Mouse (Mus musculus) limb, embryonic 14.5 days (tissue): ENCODE measurements around the gene Tchp. TPM values are rescaled to one million over a fixed set of nuclear protein-coding genes. Genes with fewer than 3 reads are reported as not detected.

Source experiments
- ATAC-seq: fragments of 200-750 bp; cut with Nextera tagmentation; 2 replicates; pipeline ENCODE4 v1.8.0; 2017; ENCODE audit warnings: low read depth, moderate number of reproducible peaks, moderate TSS enrichment; ENCODE audit not compliant: low FRiP score
- DNase-seq: peaks from one replicate; pipeline ENCODE4 v3.0.0-alpha.2; 2015; ENCODE audit warnings: low spot score
- H3K27ac ChIP-seq: fragments of 300-500 bp; sonication (generic); replicated peaks from 2 replicates; pipeline ENCODE4 v1.5.1; 2014; ENCODE audit warnings: low read depth, mild to moderate bottlenecking, low read length, moderate library complexity, mixed read lengths
- H3K27me3 ChIP-seq: fragments of 300-500 bp; sonication (generic); 2 replicates; pipeline ENCODE4 v1.6.1; 2014; ENCODE audit warnings: low read length, mixed read lengths; ENCODE audit not compliant: control insufficient read depth, insufficient read depth
- H3K36me3 ChIP-seq: fragments of 300-500 bp; sonication (generic); 2 replicates; pipeline ENCODE4 v1.6.1; 2014; ENCODE audit warnings: mild to moderate bottlenecking, low read length, moderate library complexity, mixed read lengths; ENCODE audit not compliant: control insufficient read depth, insufficient read depth
- H3K4me1 ChIP-seq: fragments of 300-500 bp; sonication (generic); 2 replicates; pipeline ENCODE4 v1.6.1; 2014; ENCODE audit warnings: antibody characterized with exemption, low read length, mixed read lengths; ENCODE audit not compliant: control insufficient read depth, insufficient read depth
- H3K4me2 ChIP-seq: fragments of 300-500 bp; sonication (generic); replicated peaks from 2 replicates; pipeline ENCODE4 v1.6.1; 2014; ENCODE audit warnings: low read depth, mild to moderate bottlenecking, low read length, moderate library complexity; ENCODE audit not compliant: severe bottlenecking
- H3K4me3 ChIP-seq: fragments of 300-500 bp; sonication (generic); replicated peaks from 2 replicates; pipeline ENCODE4 v1.5.1; 2014; ENCODE audit warnings: low read length
- H3K9ac ChIP-seq: fragments of 300-500 bp; sonication (generic); 2 replicates; pipeline ENCODE4 v1.6.1; 2014; ENCODE audit warnings: mild to moderate bottlenecking, low read depth, low read length, moderate library complexity; ENCODE audit not compliant: severe bottlenecking
- H3K9me3 ChIP-seq: fragments of 300-500 bp; sonication (generic); 2 replicates; pipeline ENCODE4 v1.6.1; 2016; ENCODE audit warnings: low read length; ENCODE audit not compliant: control insufficient read depth
- POLR2A ChIP-seq: fragments of 200-500 bp; IDR thresholded peaks from 2 replicates; pipeline ENCODE4 v1.8.0; 2012; ENCODE audit warnings: inconsistent platforms, mild to moderate bottlenecking, moderate library complexity, borderline replicate concordance; ENCODE audit not compliant: insufficient read depth, insufficient read length; ENCODE audit errors: extremely low read depth
- WGBS: fragments of 180-500 bp; shearing (Covaris S2); extraction: QIAGEN DNeasy Blood & Tissue Kit; methylation state at CpG from one replicate; pipeline ENCODE4 v1.1.7; 2014; 5-methylcytosine and 5-hydroxymethylcytosine counted together
- microRNA-seq: library from miRNA; unstranded; fragments of <30 nt; microRNA quantifications from one replicate; pipeline ENCODE4, GENCODE M21; 2016
- polyA plus RNA-seq, 2 experiments: library from polyadenylated mRNA; depleted of rRNA in 1 of 2; stranded (reverse) in 1 of 2; unstranded in 1 of 2; fragments of >200 nt; fragmentation: Nextera tagmentation in 1 of 2; extraction: Ambion mirVana in 1 of 2; gene quantifications; 2 replicates each; pipeline versions ENCODE4 v1.2.1 to v1.2.3; 2012 to 2014

Gene Tchp
- polyA plus RNA-seq, 2 experiments: 10.7 to 33.6 TPM

DNA sequence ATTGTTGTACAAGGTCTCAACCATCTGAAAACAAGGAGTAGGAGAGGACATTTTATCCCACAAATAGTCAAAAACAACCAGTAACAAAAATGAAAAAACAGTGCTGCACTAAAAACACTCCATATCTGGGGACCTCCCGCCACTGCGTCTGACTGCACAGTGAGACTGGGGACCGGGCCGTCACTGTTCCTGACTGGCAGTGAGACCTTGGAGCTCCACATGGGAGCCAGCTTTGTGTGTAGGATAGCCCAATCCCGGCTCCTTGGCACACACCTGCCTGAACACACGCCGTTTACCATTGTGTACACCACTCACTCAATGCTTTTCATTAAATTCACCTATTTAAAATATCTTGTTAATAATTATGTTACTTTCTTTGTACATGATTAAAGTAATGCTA, 59.6 kb downstream of the Tchp start:
- Histone ChIP-seq H3K4me2 (no peak overlapping the region), H3K9me3 (no peaks in the 10 kb centered on the region), H3K27me3 (no peaks in the 10 kb centered on the region), H3K4me3 (no peak overlapping the region), H3K36me3 (peaks cover 33% of the 10 kb centered on the region), H3K4me1 (0 out of 2 replicates have a peak, but pooled peaks cover 2% of the 10 kb centered on the region), H3K9ac (no peak overlapping the region), H3K27ac (no peak overlapping the region)
- DNase-seq (no peak), ATAC-seq (no peak)
- no peak for TF ChIP-seq POLR2A
- 89% methylated on average over 7 of the region's 7 CpGs for WGBS

DNA sequence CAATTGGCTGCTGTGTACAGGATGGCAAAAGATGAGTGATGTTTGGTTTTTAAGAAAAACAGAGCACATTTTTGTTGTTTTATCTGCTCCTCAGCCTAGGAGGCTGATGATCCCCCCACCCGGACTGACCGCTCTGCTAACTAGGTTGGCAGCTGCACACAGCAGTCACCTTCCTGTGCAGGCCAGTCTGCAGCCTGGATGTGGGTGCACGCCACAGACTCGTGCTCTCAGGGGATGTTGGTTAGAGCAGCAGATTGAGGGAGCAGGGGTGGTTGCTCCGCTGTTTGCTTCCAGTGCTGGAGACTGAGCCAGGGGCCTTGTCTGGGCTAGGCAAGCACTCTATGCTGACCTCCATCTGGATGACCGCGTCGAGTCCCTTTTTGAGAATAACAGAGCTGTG, 62.2 kb downstream of the Tchp start:
- Histone ChIP-seq H3K27ac (no peak overlapping the region), H3K4me3 (no peak overlapping the region), H3K36me3 (peaks cover 12% of the 10 kb centered on the region; the same call in 1 of the 2 replicates), H3K9me3 (no peaks in the 10 kb centered on the region), H3K9ac (no peak overlapping the region), H3K4me1 (0 out of 2 replicates have a peak, but pooled peaks cover 2% of the 10 kb centered on the region), H3K27me3 (no peaks in the 10 kb centered on the region), H3K4me2 (no peak overlapping the region)
- no peak for ATAC-seq
- WGBS: 91% methylated on average over 8 of the region's 8 CpGs
- TF ChIP-seq POLR2A: no peak
- no peak for DNase-seq

DNA sequence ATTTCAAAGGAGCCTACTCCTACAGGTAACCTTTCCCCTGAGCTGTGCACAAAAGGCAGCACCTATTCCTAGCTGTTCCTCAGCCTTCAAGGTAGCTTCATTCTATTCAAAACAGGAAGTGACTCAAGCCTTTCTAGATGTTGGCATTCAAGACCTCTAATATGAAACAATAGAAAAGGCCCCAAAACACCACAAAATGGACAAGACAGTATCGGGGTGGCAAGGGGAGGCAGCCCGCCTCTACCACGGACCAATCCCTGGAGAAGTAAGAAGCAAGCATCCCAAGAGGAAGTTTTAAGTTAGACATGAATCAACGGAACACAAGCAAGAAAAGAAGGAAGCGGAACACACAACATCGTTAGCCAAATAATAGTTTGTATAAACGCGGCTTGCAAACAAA, 64.2 kb downstream of the Tchp start:
- TF ChIP-seq POLR2A: no peak
- WGBS: 77% methylated on average over 8 of the region's 8 CpGs
- ATAC-seq: no peak
- no peaks in the 10 kb centered on the region for H3K9me3 ChIP-seq
- peak overlapping the region; percentile 98 for H3K4me3 ChIP-seq
- no peak for DNase-seq
- no peaks in the 10 kb centered on the region for H3K36me3 ChIP-seq
- peak overlapping the region; percentile 95 for H3K4me2 ChIP-seq
- H3K27ac ChIP-seq: no peak overlapping the region
- H3K9ac ChIP-seq: peak overlapping the region; percentile 95; the same call in 1 of the 2 replicates
- no peaks in the 10 kb centered on the region for H3K27me3 ChIP-seq
- peaks cover 6% of the 10 kb centered on the region; the same call in 1 of the 2 replicates for H3K4me1 ChIP-seq

Small RNA genes within 50 kb of the gene (microRNA-seq; reads per million reads assigned to microRNA genes)
- not detected for gene Mir7028

Other genes starting within 250 kb of the Tchp start
- gene Fam222a, start 139.7 kb upstream of the Tchp start, polyA plus RNA-seq (2012; rRNA removed): 1.5 and 2.2 TPM in 2 replicates
- gene Fam222a, start 139.7 kb upstream of the Tchp start, polyA plus RNA-seq (2014; fragmentation: Nextera tagmentation; extraction: Ambion mirVana): 0.86 and 1.1 TPM in 2 replicates
- gene Trpv4, start 49.3 kb upstream of the Tchp start, polyA plus RNA-seq (2012; rRNA removed): 44.9 and 68.2 TPM in 2 replicates
- gene Trpv4, start 49.3 kb upstream of the Tchp start, polyA plus RNA-seq (2014; fragmentation: Nextera tagmentation; extraction: Ambion mirVana): 12.9 TPM in 2 replicates
- gene Gltp, start 16.8 kb upstream of the Tchp start, polyA plus RNA-seq (2012; rRNA removed): 132 and 144 TPM in 2 replicates
- gene Gltp, start 16.8 kb upstream of the Tchp start, polyA plus RNA-seq (2014; fragmentation: Nextera tagmentation; extraction: Ambion mirVana): 229 and 289 TPM in 2 replicates
- 48.6 and 51.6 TPM in 2 replicates for gene Ankrd13a, start 66.9 kb downstream of the Tchp start, polyA plus RNA-seq (2012; rRNA removed)
- 65.3 and 67.6 TPM in 2 replicates for gene Ankrd13a, start 66.9 kb downstream of the Tchp start, polyA plus RNA-seq (2014; fragmentation: Nextera tagmentation; extraction: Ambion mirVana)
- gene Git2, start 67.8 kb downstream of the Tchp start, polyA plus RNA-seq (2012; rRNA removed): 64.2 and 66.4 TPM in 2 replicates
- gene Git2, start 67.8 kb downstream of the Tchp start, polyA plus RNA-seq (2014; fragmentation: Nextera tagmentation; extraction: Ambion mirVana): 41.6 and 44.3 TPM in 2 replicates
- gene 1500011B03Rik, start 115.7 kb downstream of the Tchp start, polyA plus RNA-seq (2012; rRNA removed): 76.7 and 80.3 TPM in 2 replicates
- 95.9 and 98.3 TPM in 2 replicates for gene 1500011B03Rik, start 115.7 kb downstream of the Tchp start, polyA plus RNA-seq (2014; fragmentation: Nextera tagmentation; extraction: Ambion mirVana)
- not detected in 2 replicates for gene 4930519G04Rik, start 145.9 kb downstream of the Tchp start, polyA plus RNA-seq (2012; rRNA removed)
- gene 4930519G04Rik, start 145.9 kb downstream of the Tchp start, polyA plus RNA-seq (2014; fragmentation: Nextera tagmentation; extraction: Ambion mirVana): not detected in 2 replicates
- gene Gm9936, start 150.9 kb downstream of the Tchp start, polyA plus RNA-seq (2012; rRNA removed): 0.12 and 0.13 TPM in 2 replicates
- 0.08 and 0.36 TPM in 2 replicates for gene Gm9936, start 150.9 kb downstream of the Tchp start, polyA plus RNA-seq (2014; fragmentation: Nextera tagmentation; extraction: Ambion mirVana)
- gene Oasl2, start 189.2 kb downstream of the Tchp start, polyA plus RNA-seq (2012; rRNA removed): 1.6 and 2.0 TPM in 2 replicates
- 1.7 and 1.9 TPM in 2 replicates for gene Oasl2, start 189.2 kb downstream of the Tchp start, polyA plus RNA-seq (2014; fragmentation: Nextera tagmentation; extraction: Ambion mirVana)
- gene Oasl1, start 215.5 kb downstream of the Tchp start, polyA plus RNA-seq (2012; rRNA removed): 0.59 and 1.2 TPM in 2 replicates
- 0.36 and 0.39 TPM in 2 replicates for gene Oasl1, start 215.5 kb downstream of the Tchp start, polyA plus RNA-seq (2014; fragmentation: Nextera tagmentation; extraction: Ambion mirVana)
- gene 2210016L21Rik, start 234.4 kb downstream of the Tchp start, polyA plus RNA-seq (2012; rRNA removed): 34.1 and 41.3 TPM in 2 replicates
- 54.7 and 72.7 TPM in 2 replicates for gene 2210016L21Rik, start 234.4 kb downstream of the Tchp start, polyA plus RNA-seq (2014; fragmentation: Nextera tagmentation; extraction: Ambion mirVana)